Mouse (Mus musculus): Measurements from ENCODE around the gene Lclat1.

- no peak for TF ChIP-seq CTCF (IDR thresholded peaks at IDR 0.05; ENCODE audit: insufficient read depth, low read length)
- TF ChIP-seq POLR2A (IDR thresholded peaks at IDR 0.05; ENCODE audit: borderline replicate concordance, extremely low read depth, low read depth, low read length): no peak
These were observed 55.8 kb downstream of the Lclat1 start for GRCm38 (mm10) chr17:73163597-73163996.
